Mouse (Mus musculus) cerebellum, adult 2 months (tissue): ENCODE measurements at regions not wholly inside any gene's neighbourhood (a gene's known extent, or its start where the extent isn't known, plus 50 kb on each side); places are given as distances from the start of the nearest gene placed in this dataset.

Experiments
- DNase-seq, 2 experiments: peaks; one replicate each; pipeline ENCODE4 v3.0.0; 2021
- H3K27ac ChIP-seq: fragments of 200-500 bp; 2 replicates; pipeline ENCODE4 v1.5.1; 2012; ENCODE audit warnings: low read length, control low read depth, inconsistent platforms; ENCODE audit not compliant: insufficient read depth
- H3K27me3 ChIP-seq: fragments of 200-500 bp; 2 replicates; pipeline ENCODE4 v1.6.1; 2012; ENCODE audit warnings: inconsistent platforms, mild to moderate bottlenecking, low read length, moderate library complexity; ENCODE audit not compliant: control insufficient read depth, insufficient read depth
- H3K4me1 ChIP-seq: fragments of 200-500 bp; 2 replicates; pipeline ENCODE4 v1.6.1; 2011; ENCODE audit warnings: low read length; ENCODE audit not compliant: control insufficient read depth, insufficient read depth
- H3K4me3 ChIP-seq: fragments of 200-500 bp; replicated peaks from 2 replicates; pipeline ENCODE3; 2011; ENCODE audit warnings: mild to moderate bottlenecking, low read depth, low read length, control low read depth; ENCODE audit not compliant: insufficient read depth
- CTCF ChIP-seq: fragments of 200-500 bp; IDR thresholded peaks from 2 replicates; pipeline ENCODE4 v1.5.1; 2011; ENCODE audit warnings: low read depth, mild to moderate bottlenecking, control low read depth, low read length, moderate library complexity, borderline replicate concordance; ENCODE audit not compliant: insufficient read depth
- POLR2A ChIP-seq: fragments of 200-500 bp; IDR thresholded peaks from 2 replicates; pipeline ENCODE4 v1.6.1; 2011; ENCODE audit warnings: low read length, control low read depth, borderline replicate concordance; ENCODE audit not compliant: insufficient read depth
- WGBS: fragments of 180-500 bp; shearing (Covaris S2); methylation state at CpG from one replicate; pipeline ENCODE4 v1.1.7; 2018; 5-methylcytosine and 5-hydroxymethylcytosine counted together

DNA sequence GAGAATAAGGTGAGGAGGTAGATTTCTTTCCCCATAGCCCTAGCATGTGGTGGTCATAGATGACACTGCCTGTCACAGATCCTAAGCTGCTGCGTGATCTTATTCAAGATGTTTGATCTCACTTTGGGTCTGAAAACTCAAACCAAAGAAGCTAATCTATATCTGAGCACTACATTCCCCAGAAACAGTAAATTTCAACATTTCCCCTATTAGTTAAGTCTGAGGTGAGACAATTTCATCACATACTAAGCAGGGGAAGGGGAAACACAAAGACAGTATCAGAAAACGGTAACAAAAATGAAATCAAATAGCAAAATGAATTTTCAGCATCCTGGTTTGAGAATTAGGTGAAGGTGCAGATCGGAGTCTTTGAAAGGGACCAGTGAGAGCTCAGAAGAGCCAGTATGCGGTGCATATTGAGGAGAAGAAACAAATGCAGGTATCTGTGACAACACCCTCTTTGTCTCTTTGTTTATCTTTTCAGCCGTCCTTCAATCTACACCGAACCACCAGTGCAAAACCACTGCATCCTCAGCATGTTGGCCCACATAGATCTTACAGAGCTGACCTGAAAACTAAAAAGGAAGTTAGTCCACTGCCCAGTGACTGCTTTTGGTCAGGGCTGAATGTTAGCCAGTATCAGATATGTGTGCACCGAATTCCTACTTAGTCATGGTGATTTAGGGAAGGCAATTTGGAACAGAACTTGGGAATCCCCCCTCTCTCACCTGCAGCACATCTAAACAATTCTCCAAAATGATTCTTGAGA, 247.0 kb downstream of the Ets1 start:
- WGBS = 79% methylated on average over 7 of the region's 7 CpGs
- no peak for TF ChIP-seq CTCF
- H3K27me3 ChIP-seq = no peaks in the 10 kb centered on the region
- H3K27ac ChIP-seq = no peak overlapping the region
- no peak overlapping the region for H3K4me3 ChIP-seq
- DNase-seq = no peak
- H3K4me1 ChIP-seq = no peaks in the 10 kb centered on the region

GRCm38 (mm10) chr9:32886008-32886650, 250.1 kb downstream of the Ets1 start:
- Histone ChIP-seq H3K4me1 (no peaks in the 10 kb centered on the region), H3K27me3 (no peaks in the 10 kb centered on the region), H3K27ac (no peak overlapping the region), H3K4me3 (no peak overlapping the region)
- TF ChIP-seq CTCF = no peak
- TF ChIP-seq POLR2A = no peak
- DNase-seq = no peak
- 55% methylated on average over 6 of the region's 6 CpGs for WGBS

DNA sequence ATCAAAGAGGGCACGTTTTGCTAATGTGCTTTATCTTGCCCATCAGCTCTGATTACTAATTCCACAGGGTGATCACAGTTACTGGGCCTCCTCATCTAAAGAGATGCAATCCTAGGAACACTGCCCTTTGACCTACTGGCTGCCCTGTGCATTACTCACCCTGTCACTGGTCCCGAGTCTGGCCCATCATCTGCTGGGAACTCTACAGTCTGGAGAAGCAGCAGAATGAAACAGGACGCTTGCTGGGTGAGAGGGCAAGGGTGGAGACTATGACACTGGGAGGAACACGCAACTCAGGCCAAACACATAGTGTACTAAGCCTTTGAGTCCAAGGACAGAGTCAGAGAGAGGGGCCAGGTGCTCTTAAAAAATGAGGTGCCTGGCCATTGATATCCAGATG, 263.8 kb downstream of the Ets1 start:
- DNase-seq = no peak
- Histone ChIP-seq H3K27ac (no peak overlapping the region), H3K27me3 (no peaks in the 10 kb centered on the region), H3K4me1 (no peaks in the 10 kb centered on the region), H3K4me3 (no peak overlapping the region)
- TF ChIP-seq CTCF (no peak), POLR2A (no peak)
- 60% methylated on average over 4 of the region's 4 CpGs for WGBS

GRCm38 (mm10) chr9:32901287-32901686, 265.3 kb downstream of the Ets1 start:
- Histone ChIP-seq H3K27me3 (no peaks in the 10 kb centered on the region), H3K4me3 (no peak overlapping the region), H3K4me1 (no peaks in the 10 kb centered on the region), H3K27ac (no peak overlapping the region)
- TF ChIP-seq POLR2A (no peak), CTCF (no peak)
- WGBS = 33% methylated on average over 4 of the region's 4 CpGs
- no peak for DNase-seq

- TF ChIP-seq POLR2A (no peak), CTCF (no peak)
- DNase-seq = no peak
- 83% methylated on average over 8 of the region's 8 CpGs for WGBS
- no peak overlapping the region for H3K27ac ChIP-seq
- no peaks in the 10 kb centered on the region for H3K27me3 ChIP-seq
- no peaks in the 10 kb centered on the region for H3K4me1 ChIP-seq
- no peak overlapping the region for H3K4me3 ChIP-seq
Measured at GRCm38 (mm10) chr9:32906233-32906872, 270.3 kb downstream of the Ets1 start.

DNA sequence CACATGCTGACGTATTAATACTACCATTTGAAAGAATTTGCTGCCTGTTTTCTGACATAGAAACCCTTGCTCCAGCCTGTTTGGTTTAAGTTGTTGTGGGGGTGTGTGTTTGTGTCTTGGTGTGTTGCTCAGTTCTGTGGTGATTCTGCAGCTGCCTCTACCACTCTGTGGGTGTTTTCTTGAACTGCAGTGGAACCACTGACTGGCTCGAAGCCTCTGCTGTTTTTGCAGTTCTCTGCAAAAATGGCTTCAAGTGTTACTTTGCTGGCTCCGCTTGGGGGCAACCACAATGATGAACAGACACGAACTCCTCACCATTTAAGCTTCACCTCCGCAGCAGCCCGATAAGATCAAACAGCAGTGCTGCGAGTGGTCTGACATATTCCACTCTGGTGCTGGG, 274.6 kb downstream of the Ets1 start:
- Histone ChIP-seq H3K4me1 (no peaks in the 10 kb centered on the region), H3K4me3 (no peak overlapping the region), H3K27ac (no peak overlapping the region), H3K27me3 (no peaks in the 10 kb centered on the region)
- TF ChIP-seq CTCF (no peak), POLR2A (no peak)
- DNase-seq = no peak
- 92% methylated on average over 7 of the region's 7 CpGs for WGBS

- H3K4me3 ChIP-seq = no peak overlapping the region
- no peak for TF ChIP-seq POLR2A
- no peak for TF ChIP-seq CTCF
- WGBS = 95% methylated on average over 3 of the region's 3 CpGs
- no peak overlapping the region for H3K27ac ChIP-seq
- no peaks in the 10 kb centered on the region for H3K4me1 ChIP-seq
- no peak for DNase-seq
- no peaks in the 10 kb centered on the region for H3K27me3 ChIP-seq
Measured at GRCm38 (mm10) chr9:32915633-32916032, 279.6 kb downstream of the Ets1 start.

- Histone ChIP-seq H3K27ac (no peak overlapping the region), H3K27me3 (no peaks in the 10 kb centered on the region), H3K4me3 (no peak overlapping the region), H3K4me1 (no peaks in the 10 kb centered on the region)
- DNase-seq = no peak
- 76% methylated on average over 3 of the region's 3 CpGs for WGBS
- TF ChIP-seq CTCF (no peak), POLR2A (no peak)
Measured at GRCm38 (mm10) chr9:32916731-32917130, 280.7 kb downstream of the Ets1 start.
